Mouse (Mus musculus) intestine, embryonic 16.5 days (tissue): ENCODE results near the gene Rmnd5b. TPM values are rescaled to one million over a fixed set of nuclear protein-coding genes. Genes with fewer than 3 reads are reported as not detected.
"Not testable (repeated sequence)": the region's sequence is repeated elsewhere in the genome, so short reads cannot be mapped to it uniquely, and the experiment has no call there.

Source experiments
- ATAC-seq: fragments of 200-750 bp; cut with Nextera tagmentation; 2 replicates; pipeline ENCODE4 v1.8.0; 2017; ENCODE audit warnings: moderate TSS enrichment, moderate library complexity
- H3K27ac ChIP-seq: fragments of 300-500 bp; sonication (generic); 2 replicates; pipeline ENCODE4 v1.5.1; 2014; ENCODE audit warnings: mild to moderate bottlenecking, low read length
- H3K27me3 ChIP-seq: fragments of 300-500 bp; sonication (generic); replicated peaks from 2 replicates; pipeline ENCODE4 v1.6.1; 2014; ENCODE audit warnings: low read length, control low read depth, mixed read lengths; ENCODE audit not compliant: control insufficient read depth, insufficient read depth
- H3K36me3 ChIP-seq: fragments of 300-500 bp; sonication (generic); 2 replicates; pipeline ENCODE4 v1.6.1; 2014; ENCODE audit warnings: low read length, control low read depth; ENCODE audit not compliant: control insufficient read depth, insufficient read depth
- H3K4me1 ChIP-seq: fragments of 300-500 bp; sonication (generic); 2 replicates; pipeline ENCODE4 v1.6.1; 2014; ENCODE audit warnings: low read length, control low read depth, mixed read lengths; ENCODE audit not compliant: control insufficient read depth, insufficient read depth
- H3K4me2 ChIP-seq: fragments of 300-500 bp; sonication (generic); 2 replicates; pipeline ENCODE4 v1.6.1; 2014; ENCODE audit warnings: low read depth, low read length, control low read depth
- H3K4me3 ChIP-seq: fragments of 300-500 bp; sonication (generic); 2 replicates; pipeline ENCODE4 v1.5.1; 2014; ENCODE audit warnings: mild to moderate bottlenecking, low read length
- H3K9ac ChIP-seq: fragments of 300-500 bp; sonication (generic); 2 replicates; pipeline ENCODE4 v1.6.1; 2014; ENCODE audit warnings: low read depth, low read length
- H3K9me3 ChIP-seq: fragments of 300-500 bp; sonication (generic); 2 replicates; pipeline ENCODE4 v1.6.1; 2016; ENCODE audit warnings: low read length, control low read depth; ENCODE audit not compliant: control insufficient read depth
- WGBS: fragments of 180-500 bp; shearing (Covaris S2); extraction: QIAGEN DNeasy Blood & Tissue Kit; methylation state at CpG from one replicate; pipeline ENCODE4 v1.1.7; 2014; 5-methylcytosine and 5-hydroxymethylcytosine counted together
- polyA plus RNA-seq: library from polyadenylated mRNA; unstranded; fragments of >200 nt; fragmentation: Nextera tagmentation; extraction: Ambion mirVana; gene quantifications from 2 replicates; pipeline ENCODE4 v1.2.1, GENCODE M21; 2015

The Rmnd5b gene
- polyA plus RNA-seq, 1 experiment from 2014 or later, result 44.4 TPM

DNA sequence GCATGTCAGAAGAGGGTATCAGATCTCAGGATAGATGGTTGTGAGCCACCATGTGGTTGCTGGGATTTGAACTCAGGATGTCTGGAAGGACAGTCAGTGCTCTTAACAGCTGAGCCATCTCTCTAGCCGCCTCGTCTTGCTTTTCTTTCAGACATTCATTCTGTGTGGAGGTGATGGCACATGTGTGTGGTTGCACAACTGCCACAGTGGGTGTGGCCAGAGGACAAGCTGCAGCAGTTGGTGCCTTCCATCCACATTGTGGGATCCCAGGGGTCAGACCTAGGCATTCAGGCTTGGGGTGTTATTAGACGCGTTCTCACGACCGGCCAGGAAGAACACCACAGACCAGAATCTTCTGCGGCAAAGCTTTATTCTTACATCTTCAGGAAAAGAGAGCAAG lies 29.1 kb upstream of the Rmnd5b start:
- H3K4me1 ChIP-seq, H3K9me3 ChIP-seq, H3K4me3 ChIP-seq, H3K36me3 ChIP-seq, H3K27me3 ChIP-seq, ATAC-seq, H3K9ac ChIP-seq, H3K27ac ChIP-seq, H3K4me2 ChIP-seq: not testable (repeated sequence)
- 96% methylated on average over 7 of the region's 7 CpGs for WGBS

DNA sequence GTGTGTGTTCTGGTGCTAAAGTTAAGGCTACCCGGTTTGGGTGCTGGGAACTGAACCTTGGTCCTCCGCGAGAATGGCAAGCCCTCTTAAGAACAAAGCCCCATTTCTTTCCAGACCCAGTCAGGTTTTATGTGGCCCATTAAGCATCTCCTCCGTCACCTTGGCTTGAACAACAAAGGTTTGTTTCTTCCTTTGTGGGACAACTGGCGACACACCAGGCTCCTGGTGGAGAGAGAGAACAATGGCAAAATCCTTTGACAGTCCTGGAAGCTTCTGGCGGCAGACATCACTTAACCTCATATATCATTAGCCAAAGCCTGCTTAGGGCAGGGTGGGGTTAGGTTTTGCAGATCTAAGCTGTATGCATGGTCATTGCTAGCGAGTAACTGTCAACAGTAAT lies 26.9 kb upstream of the Rmnd5b start:
- Histone ChIP-seq H3K27me3 (no peaks in the 10 kb centered on the region), H3K36me3 (no peaks in the 10 kb centered on the region), H3K4me2 (no peak overlapping the region), H3K9ac (no peak overlapping the region), H3K4me3 (no peak overlapping the region), H3K9me3 (no peaks in the 10 kb centered on the region), H3K4me1 (peaks cover 6% of the 10 kb centered on the region; the same call in 1 of the 2 replicates), H3K27ac (no peak overlapping the region)
- ATAC-seq, result no peak
- WGBS, result 76% methylated on average over 7 of the region's 7 CpGs

DNA sequence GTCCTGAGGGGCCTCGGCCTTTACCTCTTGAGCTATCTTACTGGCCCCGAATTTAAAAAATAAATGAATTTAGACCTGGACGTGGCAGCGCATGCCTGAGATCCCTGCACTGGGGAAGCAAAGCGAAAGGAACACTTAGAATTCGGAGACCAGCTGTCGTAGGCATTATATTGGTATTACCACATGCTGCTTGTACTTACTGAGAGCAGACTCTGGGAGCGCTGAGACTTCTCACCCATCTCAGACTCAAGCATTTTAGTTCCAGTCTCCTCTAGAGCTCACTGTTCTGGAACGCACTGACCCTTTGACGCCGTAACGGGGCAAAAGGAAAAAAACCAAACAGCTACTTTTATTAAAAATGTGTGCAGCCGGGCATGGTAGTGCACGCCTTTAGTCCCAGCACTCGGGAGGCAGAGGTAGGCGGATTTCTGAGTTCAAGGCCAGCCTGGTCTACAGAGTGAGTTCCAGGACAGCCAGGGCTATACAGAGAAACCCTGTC lies 26.2 kb upstream of the Rmnd5b start:
- Histone ChIP-seq H3K4me3 (no peak overlapping the region), H3K9ac (no peak overlapping the region), H3K27ac (no peak overlapping the region), H3K9me3 (no peaks in the 10 kb centered on the region), H3K27me3 (no peaks in the 10 kb centered on the region), H3K4me2 (no peak overlapping the region), H3K4me1 (peaks cover 6% of the 10 kb centered on the region; the same call in 1 of the 2 replicates), H3K36me3 (no peaks in the 10 kb centered on the region)
- ATAC-seq, result no peak
- 85% methylated on average over 16 of the region's 16 CpGs for WGBS

DNA sequence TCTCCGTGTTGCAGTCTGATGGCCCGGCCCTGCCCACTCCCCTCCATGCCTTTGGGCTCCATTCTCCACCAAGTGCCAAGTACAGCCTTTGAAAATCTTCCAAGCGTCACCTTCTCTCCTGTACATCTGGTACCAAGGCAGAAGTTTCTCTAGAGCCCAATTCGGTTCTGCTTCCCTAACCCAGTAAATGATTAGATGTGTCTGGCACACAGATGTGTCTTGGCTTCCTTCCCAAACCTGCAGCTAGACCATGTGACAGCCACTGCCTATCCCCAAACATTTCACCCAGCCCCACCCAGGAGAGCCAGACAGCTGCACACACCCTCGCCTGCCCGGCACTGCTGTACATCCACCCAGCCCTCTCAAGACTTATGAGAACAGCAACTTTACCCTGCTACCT lies 23.0 kb upstream of the Rmnd5b start:
- no peaks in the 10 kb centered on the region for H3K36me3 ChIP-seq
- WGBS, result 43% methylated on average over 6 of the region's 6 CpGs
- peak; percentile 78; the same call in 1 of the 2 replicates for ATAC-seq
- H3K4me1 ChIP-seq, result peaks cover 6% of the 10 kb centered on the region; the same call in 1 of the 2 replicates
- no peak overlapping the region for H3K9ac ChIP-seq
- no peak overlapping the region for H3K4me3 ChIP-seq
- no peak overlapping the region for H3K4me2 ChIP-seq
- no peaks in the 10 kb centered on the region for H3K27me3 ChIP-seq
- no peaks in the 10 kb centered on the region for H3K9me3 ChIP-seq
- no peak overlapping the region for H3K27ac ChIP-seq

DNA sequence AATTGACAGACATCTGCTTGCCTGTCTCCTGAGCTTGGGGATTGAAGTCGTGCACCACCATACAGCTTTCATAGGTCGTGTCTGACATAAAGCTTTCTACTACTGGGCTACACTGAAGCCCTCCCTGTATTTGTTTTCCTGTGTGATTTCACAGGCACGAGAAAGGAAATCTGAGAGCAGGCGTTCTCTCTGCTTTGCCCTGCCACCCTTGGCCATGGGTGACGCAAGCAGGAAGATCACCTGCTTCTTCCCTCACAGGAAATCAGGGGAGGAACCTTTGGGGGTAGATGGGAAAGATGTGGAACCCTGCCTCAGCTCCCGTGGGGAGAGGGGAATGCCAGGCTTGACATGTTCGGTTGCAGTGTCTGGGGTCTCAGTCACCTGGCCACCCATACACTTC lies 22.6 kb upstream of the Rmnd5b start:
- no peaks in the 10 kb centered on the region for H3K9me3 ChIP-seq
- no peaks in the 10 kb centered on the region for H3K36me3 ChIP-seq
- no peak overlapping the region for H3K4me3 ChIP-seq
- 59% methylated on average over 7 of the region's 7 CpGs for WGBS
- peaks cover 6% of the 10 kb centered on the region; the same call in 1 of the 2 replicates for H3K4me1 ChIP-seq
- H3K4me2 ChIP-seq, result no peak overlapping the region
- H3K27me3 ChIP-seq, result no peaks in the 10 kb centered on the region
- H3K9ac ChIP-seq, result no peak overlapping the region
- H3K27ac ChIP-seq, result no peak overlapping the region
- ATAC-seq, result no peak

DNA sequence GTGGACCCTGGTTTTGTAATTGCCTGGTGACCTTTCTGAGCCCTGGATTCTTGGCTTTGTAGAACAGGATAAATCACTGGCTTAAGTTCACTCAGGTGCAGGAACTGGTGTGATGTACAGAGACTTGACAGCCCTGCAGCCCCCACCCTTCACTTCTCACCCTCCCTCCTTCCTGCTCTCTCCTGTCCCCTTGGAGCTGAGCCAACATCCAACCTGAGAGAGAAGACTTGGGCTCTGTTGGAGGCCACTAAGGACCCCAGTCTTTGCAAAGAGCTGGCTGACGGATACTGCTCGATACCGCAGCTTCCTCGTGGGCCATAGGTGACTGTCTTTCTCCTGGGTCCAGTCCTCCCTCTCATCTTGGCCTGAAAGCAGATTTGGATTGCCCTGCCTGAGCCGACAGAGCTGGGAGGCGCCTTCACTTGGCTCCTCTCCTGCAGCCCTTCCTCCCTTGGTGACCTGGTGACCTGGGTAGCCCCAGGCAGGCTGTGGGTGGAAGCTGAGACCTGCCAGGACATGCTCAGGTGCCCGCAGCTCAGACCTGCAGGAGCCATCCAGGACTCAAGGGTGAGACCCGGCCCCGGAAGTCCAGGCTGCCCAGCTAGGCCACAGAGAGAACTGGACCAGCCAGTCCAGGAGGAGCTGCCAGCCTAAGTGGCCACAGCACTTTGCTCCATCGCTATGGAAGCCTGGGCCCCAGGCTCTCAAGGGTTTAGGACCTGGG lies 21.3 kb upstream of the Rmnd5b start:
- H3K4me3 ChIP-seq, result no peak overlapping the region
- no peak overlapping the region for H3K9ac ChIP-seq
- no peak for ATAC-seq
- no peak overlapping the region for H3K27ac ChIP-seq
- no peaks in the 10 kb centered on the region for H3K27me3 ChIP-seq
- no peaks in the 10 kb centered on the region for H3K9me3 ChIP-seq
- peaks cover 6% of the 10 kb centered on the region; the same call in 1 of the 2 replicates for H3K4me1 ChIP-seq
- 86% methylated on average over 10 of the region's 10 CpGs for WGBS
- no peak overlapping the region for H3K4me2 ChIP-seq
- no peaks in the 10 kb centered on the region for H3K36me3 ChIP-seq

DNA sequence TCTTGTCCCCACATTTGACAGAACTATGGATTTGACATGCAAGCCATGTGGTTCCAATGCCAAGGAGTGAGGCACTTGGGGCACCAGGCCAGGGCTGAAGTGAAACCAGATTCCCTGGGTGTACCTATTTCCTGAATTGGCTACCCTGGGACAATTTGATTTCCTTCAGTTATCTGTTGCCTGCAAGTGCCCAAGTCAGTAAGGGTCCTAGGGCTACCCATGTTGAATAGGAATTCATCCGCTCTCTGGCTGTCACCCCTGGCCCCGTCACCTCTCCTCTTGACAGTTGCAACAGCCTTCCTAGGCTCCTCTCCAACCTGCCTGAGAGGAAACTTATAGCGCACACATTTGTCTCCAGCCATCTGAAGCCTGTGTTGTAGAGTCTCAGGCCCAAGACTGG lies 19.2 kb upstream of the Rmnd5b start:
- H3K27me3 ChIP-seq, result no peaks in the 10 kb centered on the region
- H3K36me3 ChIP-seq, result no peaks in the 10 kb centered on the region
- no peak for ATAC-seq
- H3K4me2 ChIP-seq, result no peak overlapping the region
- WGBS, result 93% methylated on average over 3 of the region's 3 CpGs
- H3K9ac ChIP-seq, result no peak overlapping the region
- no peak overlapping the region for H3K27ac ChIP-seq
- H3K4me3 ChIP-seq, result no peak overlapping the region
- H3K4me1 ChIP-seq, result peaks cover 11% of the 10 kb centered on the region
- H3K9me3 ChIP-seq, result no peaks in the 10 kb centered on the region

DNA sequence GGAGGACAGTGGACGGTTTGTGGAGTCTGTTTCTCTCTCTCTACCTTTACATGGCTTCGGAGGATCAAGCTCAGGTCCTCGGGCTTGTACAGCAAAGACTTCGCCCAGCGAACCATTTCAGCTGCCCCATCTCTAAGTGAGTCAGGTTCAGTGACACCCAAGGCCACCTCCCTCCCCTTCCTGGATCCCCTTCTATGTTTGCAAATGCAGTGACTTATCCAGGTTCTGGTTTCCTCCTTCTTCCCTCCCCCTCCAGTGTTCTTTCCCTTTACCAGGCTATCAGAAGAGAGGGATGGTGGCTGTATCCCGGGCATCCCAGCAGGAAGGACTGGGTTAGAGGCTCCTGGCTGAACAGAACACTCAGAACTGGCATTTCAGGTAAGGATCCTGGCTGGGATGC lies 18.0 kb upstream of the Rmnd5b start:
- Histone ChIP-seq H3K4me2 (no peak overlapping the region), H3K9ac (no peak overlapping the region), H3K4me3 (no peak overlapping the region), H3K36me3 (no peaks in the 10 kb centered on the region), H3K27me3 (no peaks in the 10 kb centered on the region), H3K27ac (no peak overlapping the region), H3K4me1 (peaks cover 18% of the 10 kb centered on the region), H3K9me3 (no peaks in the 10 kb centered on the region)
- ATAC-seq, result no peak
- 84% methylated on average over 6 of the region's 6 CpGs for WGBS

DNA sequence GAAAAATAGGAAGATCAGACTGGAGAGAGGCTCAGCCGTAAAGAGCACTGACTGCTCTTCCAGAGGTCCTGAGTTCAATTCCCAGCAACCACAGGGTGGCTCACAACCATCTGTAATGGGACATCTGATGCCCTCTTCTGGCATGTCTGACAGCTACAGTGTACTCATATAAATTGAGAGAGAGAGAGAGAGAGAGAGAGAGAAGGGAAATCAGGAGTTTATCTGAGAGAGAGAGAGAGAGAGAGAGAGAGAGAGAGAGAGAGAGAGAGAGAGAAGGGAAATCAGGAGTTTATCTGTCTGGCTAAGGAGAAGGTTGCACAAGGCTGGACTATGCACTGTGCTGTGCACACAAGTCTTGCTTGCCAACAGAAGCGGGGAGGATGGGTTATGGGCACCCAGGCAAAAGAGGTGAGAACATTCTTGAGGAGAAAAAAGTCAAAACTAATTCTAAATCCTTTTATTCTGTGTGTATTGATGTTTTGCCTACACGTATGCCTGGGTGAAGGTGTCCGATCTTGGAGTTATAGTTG lies 17.3 kb upstream of the Rmnd5b start:
- no peak overlapping the region for H3K4me2 ChIP-seq
- no peaks in the 10 kb centered on the region for H3K36me3 ChIP-seq
- ATAC-seq, result no peak
- no peaks in the 10 kb centered on the region for H3K9me3 ChIP-seq
- no peaks in the 10 kb centered on the region for H3K27me3 ChIP-seq
- no peak overlapping the region for H3K4me3 ChIP-seq
- H3K4me1 ChIP-seq, result peaks cover 21% of the 10 kb centered on the region
- H3K27ac ChIP-seq, result no peak overlapping the region
- no peak overlapping the region for H3K9ac ChIP-seq
- WGBS, result 87% methylated on average over 4 of the region's 4 CpGs
